Mouse (Mus musculus): ENCODE data around the gene Lamb1. TPM values are rescaled to one million over a fixed set of nuclear protein-coding genes. Genes with fewer than 3 reads are reported as not detected.

Lamb1 gene
- polyA plus RNA-seq, 1 experiment from 2014 or later, result 42.6 TPM

Other genes with a start within 250 kb of the Lamb1 start
- 0.17 and 0.38 TPM in 2 replicates for gene Fam110c, start 191.4 kb upstream of the Lamb1 start, polyA plus RNA-seq (2014; fragmentation: Nextera tagmentation; extraction: Ambion mirVana)
- not detected in 2 replicates for gene Gm6993, start 24.5 kb upstream of the Lamb1 start, polyA plus RNA-seq (2014; fragmentation: Nextera tagmentation; extraction: Ambion mirVana)
- 187 and 216 TPM in 2 replicates for gene Dld, start 86.2 kb downstream of the Lamb1 start, polyA plus RNA-seq (2014; fragmentation: Nextera tagmentation; extraction: Ambion mirVana)
- not detected in 2 replicates for gene Slc26a3, start 125.6 kb downstream of the Lamb1 start, polyA plus RNA-seq (2014; fragmentation: Nextera tagmentation; extraction: Ambion mirVana)
- gene Cbll1, start 234.4 kb downstream of the Lamb1 start, polyA plus RNA-seq (2014; fragmentation: Nextera tagmentation; extraction: Ambion mirVana), result 22.7 and 24.6 TPM in 2 replicates

All from embryonic facial prominence, embryonic 11.5 days (tissue).